Mouse (Mus musculus) MEL (cell line): ENCODE results near the gene Zfp668. TPM values are rescaled to one million over a fixed set of nuclear protein-coding genes. Genes with fewer than 3 reads are reported as not detected.

Experiments used
- DNase-seq: peaks from one replicate; pipeline ENCODE4 v3.0.0; 2011; ENCODE audit warnings: low read depth, low spot score
- H3K27ac ChIP-seq: 2 replicates; pipeline ENCODE4 v1.5.1; 2012; ENCODE audit warnings: low read depth, mild to moderate bottlenecking, control low read depth, low read length, moderate library complexity; ENCODE audit not compliant: control insufficient read depth
- H3K27me3 ChIP-seq, 2 experiments: fragments of 150-350 bp in 1 of 2; sonication (generic) in 1 of 2; 2 replicates each; pipeline ENCODE4 v1.6.1; 2012; ENCODE audit warnings: low read length in 2 of 2, mild to moderate bottlenecking in 2 of 2, improper control_type of control experiment in 1 of 2, moderate library complexity in 1 of 2; ENCODE audit not compliant: insufficient read depth in 2 of 2, control insufficient read depth in 1 of 2
- H3K36me3 ChIP-seq, 2 experiments: 2 replicates each; pipeline ENCODE4 v1.6.1; 2012 to 2014; ENCODE audit warnings: low read length in 2 of 2, improper control_type of control experiment in 1 of 2, inconsistent platforms in 1 of 2, mild to moderate bottlenecking in 1 of 2; ENCODE audit not compliant: insufficient read depth in 2 of 2, control insufficient read depth in 1 of 2
- H3K4me1 ChIP-seq, 2 experiments: fragments of 150-350 bp in 1 of 2; sonication (generic) in 1 of 2; 2 replicates each; pipeline ENCODE4 v1.6.1; 2012; ENCODE audit warnings: low read length in 2 of 2, improper control_type of control experiment in 1 of 2, mild to moderate bottlenecking in 1 of 2; ENCODE audit not compliant: insufficient read depth in 2 of 2, control insufficient read depth in 1 of 2
- H3K4me3 ChIP-seq, 2 experiments: fragments of 150-350 bp in 1 of 2; sonication (generic) in 1 of 2; 2 replicates each; pipeline ENCODE4 v1.5.1; 2012; ENCODE audit warnings: low read depth in 2 of 2, low read length in 2 of 2, mild to moderate bottlenecking in 2 of 2, moderate library complexity in 2 of 2, control low read depth in 1 of 2, improper control_type of control experiment in 1 of 2; ENCODE audit not compliant: control insufficient read depth in 1 of 2, insufficient read depth in 1 of 2
- H3K79me2 ChIP-seq: 2 replicates; pipeline ENCODE4 v1.6.1; 2012; ENCODE audit warnings: mild to moderate bottlenecking, low read length, moderate library complexity; ENCODE audit not compliant: control insufficient read depth, poor library complexity, insufficient read depth
- H3K9ac ChIP-seq: 2 replicates; pipeline ENCODE4 v1.6.1; 2012; ENCODE audit warnings: low read depth, mild to moderate bottlenecking, control low read depth, low read length, moderate library complexity; ENCODE audit not compliant: control insufficient read depth, poor library complexity, severe bottlenecking
- H3K9me3 ChIP-seq: fragments of 150-350 bp; sonication (generic); replicated peaks from 2 replicates; pipeline ENCODE4 v1.6.1; 2012; ENCODE audit warnings: mild to moderate bottlenecking, low read length, improper control_type of control experiment, moderate library complexity; ENCODE audit not compliant: insufficient read depth
- CHD1 ChIP-seq: IDR thresholded peaks from 2 replicates; pipeline ENCODE4 v1.6.1; 2012; ENCODE audit warnings: low read depth, mild to moderate bottlenecking, inconsistent platforms, low read length, improper control_type of control experiment
- CHD2 ChIP-seq: IDR thresholded peaks from 2 replicates; pipeline ENCODE4 v1.6.1; 2011; ENCODE audit warnings: low read length, improper control_type of control experiment
- E2F4 ChIP-seq: IDR thresholded peaks from 2 replicates; pipeline ENCODE4 v1.6.1; 2011; ENCODE audit warnings: low read depth, low read length, improper control_type of control experiment, borderline replicate concordance
- ELF1 ChIP-seq: IDR thresholded peaks from 2 replicates; pipeline ENCODE4 v1.6.1; 2014; ENCODE audit warnings: low read depth, mild to moderate bottlenecking, inconsistent platforms, low read length, improper control_type of control experiment, moderate library complexity
- EP300 ChIP-seq, 2 experiments: IDR thresholded peaks; 2 replicates each; pipeline ENCODE4 v1.6.1; 2011; ENCODE audit warnings: improper control_type of control experiment in 2 of 2, low read length in 2 of 2, low read depth in 1 of 2, mild to moderate bottlenecking in 1 of 2
- ETS1 ChIP-seq: IDR thresholded peaks from 2 replicates; pipeline ENCODE4 v1.6.1; 2012; ENCODE audit warnings: low read depth, mild to moderate bottlenecking, inconsistent platforms, low read length, improper control_type of control experiment, moderate library complexity
- GATA1 ChIP-seq: IDR thresholded peaks from 2 replicates; pipeline ENCODE4 v1.6.1; 2011; ENCODE audit warnings: low read depth, low read length, improper control_type of control experiment
- JUND ChIP-seq: IDR thresholded peaks from 2 replicates; pipeline ENCODE4 v1.6.1; 2011; ENCODE audit warnings: low read depth, mild to moderate bottlenecking, improper control_type of control experiment, low read length
- KAT2A ChIP-seq: conservative IDR thresholded peaks from 2 replicates; pipeline ENCODE4 v1.6.1; 2012; ENCODE audit warnings: low read depth, low read length, improper control_type of control experiment, inconsistent platforms
- MAFK ChIP-seq: IDR thresholded peaks from 2 replicates; pipeline ENCODE4 v1.6.1; 2011; ENCODE audit warnings: low read depth, mild to moderate bottlenecking, low read length, improper control_type of control experiment, borderline replicate concordance
- MAX ChIP-seq: IDR thresholded peaks from 2 replicates; pipeline ENCODE4 v1.6.1; 2011; ENCODE audit warnings: low read length, improper control_type of control experiment
- MAZ ChIP-seq: IDR thresholded peaks from 2 replicates; pipeline ENCODE4 v1.6.1; 2012; ENCODE audit warnings: low read depth, mild to moderate bottlenecking, inconsistent platforms, low read length, improper control_type of control experiment
- MEF2A ChIP-seq: IDR thresholded peaks from 2 replicates; pipeline ENCODE4 v1.6.1; 2014; ENCODE audit warnings: low read depth, mild to moderate bottlenecking, inconsistent platforms, low read length, improper control_type of control experiment; ENCODE audit not compliant: poor library complexity, insufficient replicate concordance, severe bottlenecking; ENCODE audit errors: extremely low read depth
- MXI1 ChIP-seq: IDR thresholded peaks from 2 replicates; pipeline ENCODE4 v1.6.1; 2011; ENCODE audit warnings: mild to moderate bottlenecking, low read depth, low read length, improper control_type of control experiment
- MYC ChIP-seq: IDR thresholded peaks from 2 replicates; pipeline ENCODE4 v1.6.1; 2011; ENCODE audit warnings: low read depth, mild to moderate bottlenecking, low read length, improper control_type of control experiment, moderate library complexity
- NELFE ChIP-seq: IDR thresholded peaks from 2 replicates; pipeline ENCODE4 v1.6.1; 2011; ENCODE audit warnings: low read depth, low read length, improper control_type of control experiment
- NRF1 ChIP-seq: IDR thresholded peaks from 2 replicates; pipeline ENCODE4 v1.6.1; 2014; ENCODE audit warnings: low read depth, mild to moderate bottlenecking, inconsistent platforms, low read length, improper control_type of control experiment, moderate library complexity; ENCODE audit not compliant: poor library complexity, insufficient read depth, severe bottlenecking
- POLR2A ChIP-seq, 2 experiments: IDR thresholded peaks; 2 replicates each; pipeline ENCODE4 v1.6.1; 2011 to 2012; ENCODE audit warnings: low read length in 2 of 2, mild to moderate bottlenecking in 2 of 2, control low read depth in 1 of 2, improper control_type of control experiment in 1 of 2, low read depth in 1 of 2, moderate library complexity in 1 of 2; ENCODE audit not compliant: control insufficient read depth in 1 of 2, insufficient read depth in 1 of 2, poor library complexity in 1 of 2
- POLR2AphosphoS2 ChIP-seq: IDR thresholded peaks from 2 replicates; pipeline ENCODE4 v1.6.1; 2011; ENCODE audit warnings: low read length, improper control_type of control experiment
- POLR2AphosphoS5 ChIP-seq: IDR thresholded peaks from 2 replicates; pipeline ENCODE4 v1.6.1; 2012; ENCODE audit warnings: low read depth, borderline replicate concordance, mild to moderate bottlenecking, inconsistent platforms, low read length, moderate library complexity, mixed read lengths
- RAD21 ChIP-seq: IDR thresholded peaks from 2 replicates; pipeline ENCODE4 v1.6.1; 2011; ENCODE audit warnings: mild to moderate bottlenecking, low read depth, low read length, improper control_type of control experiment
- RCOR1 ChIP-seq: IDR thresholded peaks from 2 replicates; pipeline ENCODE4 v1.6.1; 2012; ENCODE audit warnings: low read depth, mild to moderate bottlenecking, inconsistent platforms, low read length, improper control_type of control experiment
- TAL1 ChIP-seq: IDR thresholded peaks from 2 replicates; pipeline ENCODE4 v1.6.1; 2012; ENCODE audit warnings: mild to moderate bottlenecking, inconsistent platforms, low read length, moderate library complexity, mixed read lengths
- TBP ChIP-seq: IDR thresholded peaks from 2 replicates; pipeline ENCODE4 v1.8.0; 2011; ENCODE audit warnings: low read depth, low read length, improper control_type of control experiment
- TCF12 ChIP-seq: IDR thresholded peaks from 2 replicates; pipeline ENCODE4 v1.6.1; 2014; ENCODE audit warnings: low read depth, mild to moderate bottlenecking, inconsistent platforms, low read length, improper control_type of control experiment, moderate library complexity
- USF1 ChIP-seq: IDR thresholded peaks from 2 replicates; pipeline ENCODE4 v1.6.1; 2014; ENCODE audit warnings: low read depth, mild to moderate bottlenecking, inconsistent platforms, low read length, improper control_type of control experiment, moderate library complexity
- USF2 ChIP-seq, 2 experiments: IDR thresholded peaks; 2 replicates each; pipeline ENCODE4 v1.6.1; 2011 to 2012; ENCODE audit warnings: improper control_type of control experiment in 2 of 2, low read length in 2 of 2, borderline replicate concordance in 1 of 2, inconsistent platforms in 1 of 2, low read depth in 1 of 2, mild to moderate bottlenecking in 1 of 2; ENCODE audit not compliant: insufficient read depth in 1 of 2
- ZC3H11A ChIP-seq: IDR thresholded peaks from 2 replicates; pipeline ENCODE4 v1.6.1; 2012; ENCODE audit warnings: low read depth, mild to moderate bottlenecking, inconsistent platforms, low read length, improper control_type of control experiment
- ZMIZ1 ChIP-seq: IDR thresholded peaks from 2 replicates; pipeline ENCODE4 v1.6.1; 2012; ENCODE audit warnings: low read depth, mild to moderate bottlenecking, inconsistent platforms, low read length, improper control_type of control experiment, moderate library complexity
- ZNF384 ChIP-seq: IDR thresholded peaks from 2 replicates; pipeline ENCODE4 v1.6.1; 2012; ENCODE audit warnings: low read depth, mild to moderate bottlenecking, inconsistent platforms, low read length, improper control_type of control experiment
- polyA plus RNA-seq, 2 experiments: library from polyadenylated mRNA; stranded (reverse) in 1 of 2; unstranded in 1 of 2; fragments of >175 nt in 1 of 2; fragments of >200 nt in 1 of 2; gene quantifications; 2 replicates each; pipeline versions ENCODE4 v1.2.1 to v1.2.4; 2012; ENCODE audit warnings: low replicate concordance in 2 of 2, low read depth in 1 of 2; ENCODE audit not compliant: insufficient read length in 2 of 2, insufficient read depth in 1 of 2, missing spikeins in 1 of 2
- total RNA-seq: library from RNA; depleted of rRNA; stranded (reverse); fragments of 300-350 nt; gene quantifications from 2 replicates; pipeline ENCODE4 v1.2.3, GENCODE M21; 2012

The Zfp668 gene
- total and polyA plus RNA-seq, 3 experiments = 9.1 to 15.6 TPM; not detected in 1

- TF ChIP-seq NRF1 (peak; percentile 55; the same call in 1 of the 2 replicates), NELFE (peak; percentile 46; the same call in 1 of the 2 replicates), ELF1 (peak; percentile 31; the same call in 1 of the 2 replicates), JUND (no peak), TAL1 (no peak), MAX (0 out of 2 replicates have a peak, but pooled peaks have one; percentile 16), RAD21 (no peak)
Observed at GRCm38 (mm10) chr7:127842001-127842718, 34.5 kb downstream of the Zfp668 start (continued).

GRCm38 (mm10) chr7:127841340-127842000 is 35.2 kb downstream of the Zfp668 start:
- peaks cover 0 to 7% of the 10 kb centered on the region in 2 experiments; a peak in 1 of 4 replicates for H3K36me3 ChIP-seq
- H3K4me3 ChIP-seq = peak overlapping the region; percentile 78 to 92
- H3K9ac ChIP-seq = peak overlapping the region; percentile 99
- peak; percentile 98 for DNase-seq
- H3K9me3 ChIP-seq = no peaks in the 10 kb centered on the region
- 0 out of 4 replicates have a peak, but pooled peaks cover 0 to 10% of the 10 kb centered on the region in 2 experiments for H3K4me1 ChIP-seq
- peaks cover 7% of the 10 kb centered on the region; the same call in 1 of the 2 replicates for H3K79me2 ChIP-seq
- H3K27me3 ChIP-seq = no peaks in the 10 kb centered on the region
- peak overlapping the region; percentile 98 for H3K27ac ChIP-seq
- TF ChIP-seq KAT2A = no peak; the same call in 1 of the 2 replicates
- peak; percentile 87 for TF ChIP-seq ETS1
- TF ChIP-seq RAD21 = no peak
- peak; percentile 62; the same call in 1 of the 2 replicates for TF ChIP-seq ZMIZ1
- peak in 1 of 2 experiments; percentile 62; a peak in 2 of 4 replicates for TF ChIP-seq EP300 (IDR thresholded peaks at IDR 0.05; ENCODE audit: low read depth in 1 of 2, low read length in 2 of 2)
- TF ChIP-seq MYC = peak; percentile 51; the same call in 1 of the 2 replicates
- TF ChIP-seq ZC3H11A = no peak
- peak; percentile 92 for TF ChIP-seq NRF1
- no peak for TF ChIP-seq MAFK
- TF ChIP-seq POLR2A (IDR thresholded peaks at IDR 0.05; ENCODE audit: control insufficient read depth in 1 of 2, insufficient read depth in 1 of 2, low read depth in 1 of 2, low read length in 2 of 2, poor library complexity in 1 of 2) = peak in 1 of 2 experiments; percentile 80; a peak in 3 of 4 replicates
- no peak for TF ChIP-seq MEF2A
- peak; percentile 71 to 93; a peak in 3 of 4 replicates for TF ChIP-seq USF2 (IDR thresholded peaks at IDR 0.05; ENCODE audit: borderline replicate concordance in 1 of 2, insufficient read depth in 1 of 2, low read depth in 1 of 2, low read length in 2 of 2)
- peak; percentile 49; the same call in 1 of the 2 replicates for TF ChIP-seq POLR2AphosphoS2
- TF ChIP-seq TBP = peak; percentile 48; the same call in 1 of the 2 replicates
- TF ChIP-seq USF1 = peak; percentile 98
- no peak for TF ChIP-seq ZNF384
- no peak for TF ChIP-seq JUND
- no peak; the same call in 1 of the 2 replicates for TF ChIP-seq E2F4
- no peak for TF ChIP-seq POLR2AphosphoS5
- TF ChIP-seq GATA1 = no peak
- TF ChIP-seq TCF12 = peak; percentile 28; the same call in 1 of the 2 replicates
- TF ChIP-seq CHD1 = 0 out of 2 replicates have a peak, but pooled peaks have one; percentile 83
- TF ChIP-seq CHD2 = peak; percentile 94
- no peak for TF ChIP-seq RCOR1
- peak; percentile 59; the same call in 1 of the 2 replicates for TF ChIP-seq TAL1
- peak; percentile 85 for TF ChIP-seq MAZ
- TF ChIP-seq MXI1 = peak; percentile 84
